Mouse (Mus musculus) left cerebral cortex, adult 11 months (tissue): ENCODE results near the gene Fbxw4.
"Not testable (repeated sequence)": the region's sequence is repeated elsewhere in the genome, so short reads cannot be mapped to it uniquely, and the experiment has no call there.

Experiments used
- DNase-seq: peaks from one replicate; pipeline ENCODE4 v3.0.0; 2022; ENCODE audit warnings: low spot score

Fbxw4 gene

DNA sequence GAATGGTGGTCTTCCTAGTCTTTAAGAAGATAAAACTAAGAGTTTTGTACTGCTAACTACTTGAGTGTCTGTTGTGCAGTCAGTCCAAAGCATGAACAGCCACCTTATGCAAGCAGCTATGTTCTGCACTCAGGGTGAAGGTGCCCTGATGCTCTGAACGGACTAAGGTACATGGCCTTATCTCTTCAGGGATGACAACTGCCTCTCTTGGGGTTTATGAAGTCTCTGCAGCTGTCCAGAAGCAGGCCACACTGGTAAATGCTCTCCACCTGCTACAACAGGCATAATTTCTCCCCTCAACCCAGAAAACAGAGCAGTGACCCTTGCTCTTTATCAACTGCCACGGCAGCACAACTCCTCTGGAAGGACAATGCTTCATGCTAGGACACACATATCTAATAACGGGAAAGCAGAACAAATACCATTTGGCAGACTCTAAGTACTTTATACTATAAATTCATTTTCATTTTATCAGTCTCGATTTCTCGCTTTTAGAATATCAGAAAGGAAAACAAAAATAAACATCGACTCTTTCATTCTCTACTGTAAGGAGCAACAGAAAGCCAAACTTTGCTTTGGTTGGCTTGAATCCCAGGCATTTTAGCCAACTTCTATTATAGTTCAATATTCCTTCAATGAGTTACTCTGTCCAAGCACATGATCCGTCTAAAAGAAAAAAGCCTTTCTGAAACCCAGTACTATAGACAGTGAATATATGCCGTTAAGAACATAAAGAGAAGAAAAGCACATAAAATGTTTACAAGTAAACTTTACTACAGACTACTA, 3.1 kb downstream of the Fbxw4 start:
- DNase-seq = no peak

DNA sequence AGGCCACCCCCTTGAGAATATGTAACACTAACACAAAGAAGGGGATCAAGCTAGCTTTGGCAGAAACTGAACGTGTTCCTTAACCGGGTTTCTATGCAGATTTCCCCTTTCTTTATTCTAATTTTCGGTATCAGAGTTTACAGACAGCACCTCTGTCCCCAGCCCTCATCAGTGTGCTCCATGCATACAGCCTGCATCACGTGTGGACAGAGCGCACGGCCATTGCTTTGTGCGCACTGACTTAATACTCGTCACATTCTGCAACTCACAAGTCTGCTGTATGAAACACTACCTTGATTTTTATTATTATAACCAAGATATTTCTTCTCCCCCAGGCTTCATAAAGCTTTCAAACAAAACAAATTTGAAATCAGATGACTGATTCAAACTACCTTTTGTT, 4.2 kb downstream of the Fbxw4 start:
- DNase-seq = no peak

DNA sequence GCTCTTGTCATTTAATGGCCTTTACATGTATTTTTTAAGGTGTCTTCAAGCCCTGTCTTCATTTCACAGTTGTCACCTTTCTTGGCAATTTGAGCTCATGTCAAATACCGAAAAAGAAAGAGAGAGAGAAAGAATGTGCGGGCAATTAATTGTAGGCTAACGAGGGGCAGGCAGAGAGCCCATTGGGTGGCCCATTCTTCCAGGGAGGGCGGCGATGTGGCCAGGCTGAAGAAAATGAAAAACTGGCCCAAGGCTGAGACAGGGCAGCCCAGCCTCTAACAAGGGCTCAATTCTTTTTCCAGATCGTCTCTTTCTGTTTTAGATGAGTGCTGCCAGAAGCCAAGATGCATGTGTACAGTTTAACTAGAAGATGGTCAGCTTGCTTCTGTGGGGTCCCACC, 6.1 kb downstream of the Fbxw4 start:
- no peak for DNase-seq

- no peak for DNase-seq
Observed at GRCm38 (mm10) chr19:45652286-45652988, 7.7 kb downstream of the Fbxw4 start.

DNA sequence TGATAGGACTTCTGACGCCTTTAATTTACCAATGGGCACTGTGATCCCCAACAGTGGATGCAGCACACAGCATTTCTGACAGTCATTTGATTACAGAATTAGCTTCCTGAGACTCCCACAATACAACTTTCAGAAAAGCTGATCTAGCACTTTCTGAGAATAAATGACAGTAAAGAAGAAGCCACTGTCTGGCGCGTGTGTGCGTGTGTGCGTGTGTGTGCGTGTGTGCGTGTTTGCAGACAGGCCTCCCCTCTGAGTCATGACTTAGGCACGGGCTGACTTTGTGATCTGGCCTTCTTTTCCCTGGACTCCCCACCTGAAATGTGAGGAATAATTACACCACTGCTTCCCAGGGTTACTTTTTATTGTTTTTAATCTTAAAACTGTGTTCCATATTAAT, 8.6 kb downstream of the Fbxw4 start:
- DNase-seq = no peak

GRCm38 (mm10) chr19:45649776-45650175, 10.3 kb downstream of the Fbxw4 start:
- DNase-seq = no peak

DNA sequence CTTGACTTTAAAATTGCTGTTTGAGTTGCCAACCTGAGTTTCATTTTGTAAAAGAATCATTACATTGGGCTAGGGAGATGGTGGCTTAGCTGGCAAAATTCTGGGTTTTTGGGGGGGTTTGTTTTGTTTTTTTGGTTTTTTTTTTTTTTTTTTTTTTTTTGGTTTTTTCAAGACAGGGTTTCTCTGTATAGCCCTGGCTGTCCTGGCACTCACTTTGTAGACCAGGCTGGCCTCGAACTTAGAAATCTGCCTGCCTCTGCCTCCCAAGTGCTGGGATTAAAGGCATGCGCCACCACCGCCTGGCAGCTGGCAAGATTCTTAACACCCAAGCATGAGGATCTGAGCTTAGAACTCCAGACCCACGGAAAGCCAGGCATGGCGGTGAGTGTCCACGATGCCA, 11.6 kb downstream of the Fbxw4 start:
- not testable (repeated sequence) for DNase-seq

DNA sequence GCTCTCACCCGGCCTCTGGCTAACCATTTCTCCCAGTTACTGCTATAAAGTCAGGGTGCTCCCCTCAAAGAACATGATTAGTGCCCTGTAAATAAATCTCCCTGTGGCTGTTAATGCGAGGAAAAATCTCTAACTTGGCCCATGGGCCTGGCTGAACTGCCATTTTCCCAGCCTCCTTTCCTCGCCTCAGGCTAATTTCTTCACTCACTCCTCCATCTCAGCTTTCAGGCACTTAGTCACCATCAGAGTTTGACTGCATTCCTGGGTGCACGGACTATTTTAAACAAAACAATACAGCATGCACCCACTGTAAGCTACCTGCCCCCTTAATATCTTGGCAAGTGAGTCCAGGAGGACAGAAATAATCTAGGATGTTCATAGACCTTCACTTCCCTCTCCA, 13.2 kb downstream of the Fbxw4 start:
- no peak for DNase-seq

DNA sequence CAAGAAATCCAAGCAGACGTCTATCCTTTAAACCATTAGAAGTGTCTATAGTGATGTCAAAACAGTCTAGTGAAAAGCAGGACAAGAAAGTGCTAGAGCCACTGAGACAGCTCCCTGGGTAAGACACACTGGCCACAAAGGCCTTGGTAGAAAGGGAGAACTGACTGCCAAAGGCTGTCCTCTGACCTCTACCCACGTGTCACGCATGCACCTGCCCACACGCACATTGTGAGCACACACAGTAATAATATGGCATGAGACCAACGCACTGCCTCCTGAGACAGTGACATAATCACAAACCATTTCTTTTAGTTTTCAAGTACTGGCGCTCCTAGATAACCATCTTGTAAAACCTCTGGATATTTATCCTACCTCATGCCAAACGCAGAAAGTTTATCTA, 19.4 kb downstream of the Fbxw4 start:
- no peak for DNase-seq

GRCm38 (mm10) chr19:45635960-45636359, 24.2 kb downstream of the Fbxw4 start:
- DNase-seq = no peak

- DNase-seq = no peak
Observed at GRCm38 (mm10) chr19:45631584-45631983, 28.5 kb downstream of the Fbxw4 start.

DNA sequence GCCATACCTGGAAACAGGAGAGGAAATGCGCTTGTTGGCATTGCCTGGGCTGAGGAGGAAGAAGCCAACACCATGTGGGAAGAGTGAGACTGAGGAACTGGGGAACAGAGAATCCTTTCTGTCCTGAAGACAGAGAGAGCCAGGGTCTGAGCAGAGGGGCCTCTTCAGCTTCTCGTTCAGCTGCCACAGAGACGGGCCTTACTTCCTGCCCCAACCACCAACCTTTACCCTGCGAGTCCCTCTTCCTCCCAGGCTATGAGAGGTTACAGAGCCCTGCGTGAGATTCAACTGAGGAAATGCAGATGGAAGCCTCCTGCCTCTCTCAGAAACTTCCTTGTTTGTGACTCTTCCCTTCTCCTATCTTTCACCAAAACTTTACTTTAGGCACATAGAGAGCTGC, 29.2 kb downstream of the Fbxw4 start:
- DNase-seq = no peak

GRCm38 (mm10) chr19:45629219-45629618, 30.9 kb downstream of the Fbxw4 start:
- DNase-seq = no peak

DNA sequence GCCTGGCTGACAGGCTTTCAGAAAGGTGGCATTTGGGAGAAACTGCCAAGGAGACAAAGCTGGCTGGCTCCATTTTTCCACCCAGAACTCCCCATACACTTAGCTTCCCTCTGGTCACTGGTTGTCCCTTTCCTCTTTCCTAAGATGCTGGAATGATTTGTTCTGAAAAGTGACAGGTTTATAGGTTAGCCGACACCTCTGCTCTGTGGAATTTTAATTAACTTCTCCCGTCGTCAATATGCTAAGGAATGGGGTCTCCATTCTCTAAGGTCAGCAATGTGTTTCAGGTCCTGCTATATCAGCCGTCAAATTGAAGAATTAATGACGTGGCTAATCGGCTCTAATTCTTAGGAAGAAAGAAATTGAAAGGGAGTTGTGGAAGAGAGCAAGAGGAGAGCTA, 31.5 kb downstream of the Fbxw4 start:
- no peak for DNase-seq

DNA sequence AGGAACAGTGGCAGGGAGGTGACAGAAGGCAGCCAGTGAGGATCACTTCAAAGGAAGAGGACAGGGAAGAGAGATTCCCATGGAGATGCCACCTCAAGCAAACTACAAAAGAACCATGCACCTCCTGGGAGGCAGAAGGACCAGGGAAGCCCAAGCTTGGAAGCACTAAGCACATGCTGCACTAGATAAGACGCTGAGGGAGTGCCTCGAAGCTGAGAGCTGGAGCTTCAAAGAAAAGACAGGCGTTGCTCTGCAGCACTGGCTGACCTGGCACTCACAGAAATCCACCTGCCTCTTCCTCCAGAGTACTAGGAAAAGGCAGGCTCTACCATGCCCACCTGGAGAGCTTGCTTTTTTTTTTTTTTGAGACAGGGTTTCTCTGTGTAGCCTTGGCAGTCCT, 33.1 kb downstream of the Fbxw4 start:
- no peak for DNase-seq

DNA sequence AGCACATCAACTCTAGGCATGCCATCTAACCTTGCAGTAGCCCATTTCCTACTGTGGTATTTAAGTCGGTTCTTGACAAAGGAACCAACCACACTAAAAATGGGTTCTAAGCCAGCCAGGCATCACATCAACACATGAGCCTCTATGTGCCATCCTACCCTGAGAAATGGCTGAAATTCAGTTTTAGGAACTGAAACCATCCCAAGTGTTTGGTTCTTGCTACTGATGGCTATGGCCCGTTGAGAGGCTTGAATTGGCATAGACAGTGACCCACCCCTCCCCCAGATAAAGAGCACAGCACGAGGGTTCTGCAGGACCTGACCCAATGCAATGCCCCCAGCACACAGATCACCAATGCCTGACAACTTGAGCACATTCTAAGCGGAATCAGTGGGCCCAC, 36.4 kb downstream of the Fbxw4 start:
- DNase-seq = no peak

DNA sequence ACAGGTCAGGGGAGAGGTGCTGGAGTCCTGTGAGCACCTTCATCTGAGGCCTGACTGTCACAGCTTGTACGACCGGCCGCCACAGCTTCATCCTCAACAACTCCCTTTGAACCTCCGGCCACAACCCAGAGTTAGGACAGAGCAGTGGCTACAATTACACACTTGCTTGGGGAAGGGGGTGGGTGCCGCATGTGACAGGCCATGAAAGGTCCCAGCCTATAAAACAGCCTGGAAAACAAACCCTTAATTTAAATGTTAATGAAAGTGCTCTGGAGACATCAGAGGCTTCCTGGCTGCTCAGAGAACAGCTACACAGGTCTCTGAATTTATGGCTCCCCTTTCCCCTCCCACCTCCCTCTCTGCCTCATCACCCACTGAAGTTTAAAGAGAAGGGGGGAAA, 38.0 kb downstream of the Fbxw4 start:
- DNase-seq = no peak

GRCm38 (mm10) chr19:45621061-45621460, 39.1 kb downstream of the Fbxw4 start:
- no peak for DNase-seq

GRCm38 (mm10) chr19:45619744-45620501, 40.2 kb downstream of the Fbxw4 start:
- no peak for DNase-seq

DNA sequence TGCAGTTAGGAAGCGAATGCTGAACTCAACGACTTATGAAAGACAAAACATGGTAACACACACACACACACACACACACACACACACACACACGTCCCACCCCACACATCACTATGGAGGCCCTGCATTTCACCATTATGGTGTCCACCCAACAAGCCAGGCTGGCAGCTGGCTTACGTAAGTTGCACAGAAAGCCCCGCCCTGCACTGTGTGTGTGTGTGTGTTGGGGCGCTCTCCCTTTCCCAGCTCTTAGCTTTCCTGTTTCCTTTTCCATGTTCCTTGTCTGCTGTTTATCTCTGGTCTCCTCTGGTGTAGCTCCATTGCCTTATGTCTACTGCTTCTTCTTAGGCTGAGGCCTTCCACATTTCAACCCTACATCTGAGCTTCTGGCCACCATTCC, 41.9 kb downstream of the Fbxw4 start:
- DNase-seq = no peak

DNA sequence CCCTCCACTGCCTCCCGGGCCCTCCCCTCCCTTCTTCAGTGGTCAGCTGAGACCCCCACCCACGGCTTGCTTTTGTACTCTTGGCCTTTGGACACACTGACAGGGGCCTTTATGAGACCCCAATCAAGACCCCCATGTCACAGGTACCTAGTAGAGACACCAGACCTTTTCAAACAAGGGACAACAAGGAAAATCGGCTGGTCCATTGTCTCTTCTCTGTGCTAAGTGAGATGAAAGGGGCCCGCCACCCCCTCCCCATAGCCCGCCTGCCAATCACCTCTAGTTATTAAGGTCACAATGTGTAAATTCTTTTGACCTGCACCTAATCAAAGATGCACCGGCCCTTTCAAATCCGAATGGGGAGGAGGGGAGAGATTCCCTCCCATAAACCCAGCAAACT, 43.4 kb downstream of the Fbxw4 start:
- no peak for DNase-seq

GRCm38 (mm10) chr19:45616214-45616518, 43.9 kb downstream of the Fbxw4 start:
- no peak for DNase-seq
